Mouse (Mus musculus) layer of hippocampus, adult 18-20 months (tissue): ENCODE measurements at regions not wholly inside any gene's neighbourhood (a gene's known extent, or its start where the extent isn't known, plus 50 kb on each side); places are given as distances from the start of the nearest gene placed in this dataset.

Experiments
- DNase-seq, 2 experiments: peaks; one replicate each; pipeline ENCODE4 v3.0.0; 2022; ENCODE audit warnings: low spot score in 2 of 2

DNA sequence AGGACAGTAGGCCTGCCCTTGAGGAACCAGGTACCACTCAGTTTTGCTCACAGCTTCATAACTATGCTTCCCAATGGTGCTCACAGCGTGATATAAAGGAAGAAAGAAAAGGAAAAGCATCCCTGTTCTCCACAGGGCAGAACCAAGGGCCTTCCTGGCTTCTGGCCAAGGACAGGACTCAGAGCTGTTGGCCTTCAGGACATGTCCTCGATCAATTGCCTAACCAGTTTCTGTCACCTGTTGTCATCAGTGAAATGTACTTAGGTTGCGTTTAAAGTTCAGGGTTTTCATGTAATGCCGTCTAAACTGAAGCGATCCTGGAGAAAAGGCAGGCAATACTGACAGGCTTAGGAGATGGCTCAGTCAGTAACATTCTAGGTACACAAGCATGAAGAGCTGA lies 232.9 kb downstream of the Csl start:
- no peak for DNase-seq

DNA sequence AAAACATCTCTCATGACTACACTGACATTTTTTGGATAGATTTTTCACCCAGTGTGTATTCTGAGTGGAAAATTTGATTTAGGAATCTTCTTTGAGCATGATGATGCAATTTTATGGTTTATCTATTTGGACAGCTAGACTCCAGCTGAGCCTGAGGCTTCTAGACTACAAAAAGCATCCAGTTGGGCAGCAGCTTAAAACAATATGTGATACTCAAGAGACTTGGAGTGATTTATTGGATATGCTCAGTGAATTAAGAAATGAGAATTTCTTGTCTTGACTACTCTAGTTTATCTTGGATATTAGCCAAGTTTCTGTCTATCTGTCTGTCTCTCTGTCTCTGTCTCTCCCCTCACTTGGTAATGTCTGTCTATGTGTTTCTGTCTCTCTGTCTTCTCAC lies 228.4 kb downstream of the Csl start:
- no peak for DNase-seq

DNA sequence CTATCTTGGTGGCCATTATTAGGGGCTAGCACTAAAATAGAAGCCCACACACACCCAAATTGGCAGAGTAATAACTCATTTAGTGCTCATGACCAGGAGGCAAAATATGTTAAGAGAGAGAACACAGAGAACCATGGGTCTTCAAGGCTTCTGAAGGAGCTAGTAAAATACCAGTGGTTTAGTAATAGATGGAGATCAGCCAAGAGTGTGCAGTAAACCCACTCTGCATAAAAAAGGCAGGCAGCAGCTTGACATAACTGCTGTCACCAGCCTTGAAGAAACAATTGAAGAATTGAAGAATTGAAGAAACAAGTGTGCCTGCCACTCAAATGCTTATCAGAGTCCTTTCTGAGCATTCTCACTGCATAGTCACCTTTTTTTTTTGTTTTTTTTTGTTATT lies 227.9 kb downstream of the Csl start:
- DNase-seq: peak in 1 of 2 experiments; percentile 22

DNA sequence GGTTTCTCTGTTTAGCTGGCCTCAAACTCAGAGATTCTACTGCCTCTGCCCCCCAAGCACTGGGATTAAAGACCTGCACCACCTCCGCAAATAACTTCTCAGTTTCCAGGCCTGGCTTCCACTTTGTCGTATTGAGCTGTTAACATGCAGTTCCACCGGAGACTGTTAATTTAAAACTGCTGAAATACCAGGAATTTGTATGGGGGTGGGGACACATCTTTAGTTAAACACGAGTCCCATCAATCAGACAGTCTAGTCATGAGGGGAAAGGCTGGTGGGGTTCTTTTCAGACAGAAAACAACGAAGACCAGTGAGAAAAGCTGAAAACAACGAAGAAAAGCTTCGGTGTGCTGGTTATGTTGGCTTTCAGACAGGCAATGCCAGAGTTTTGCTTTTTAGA lies 227.5 kb downstream of the Csl start:
- DNase-seq: no peak

DNA sequence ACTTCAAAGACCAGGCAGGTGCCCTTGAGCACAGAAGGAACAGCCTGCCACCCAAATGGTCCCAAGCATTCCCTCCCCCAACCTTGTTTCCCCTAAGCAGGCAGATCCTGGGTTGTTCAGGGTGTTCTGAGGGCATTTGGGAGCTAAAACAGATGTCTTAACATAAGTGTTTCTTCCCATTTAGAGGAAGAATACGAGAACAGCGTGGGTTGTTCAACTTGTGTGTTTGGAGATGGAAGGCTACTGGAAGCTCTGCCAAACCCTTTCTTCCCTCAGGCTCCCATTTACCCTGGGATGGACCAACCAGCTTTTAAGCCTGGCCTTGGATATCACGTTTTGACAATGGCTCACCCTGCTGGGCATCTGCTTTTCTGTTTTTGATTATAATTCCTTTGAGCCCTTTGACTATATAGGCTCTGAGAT lies 226.8 kb downstream of the Csl start:
- DNase-seq: peak in 1 of 2 experiments; percentile 66

DNA sequence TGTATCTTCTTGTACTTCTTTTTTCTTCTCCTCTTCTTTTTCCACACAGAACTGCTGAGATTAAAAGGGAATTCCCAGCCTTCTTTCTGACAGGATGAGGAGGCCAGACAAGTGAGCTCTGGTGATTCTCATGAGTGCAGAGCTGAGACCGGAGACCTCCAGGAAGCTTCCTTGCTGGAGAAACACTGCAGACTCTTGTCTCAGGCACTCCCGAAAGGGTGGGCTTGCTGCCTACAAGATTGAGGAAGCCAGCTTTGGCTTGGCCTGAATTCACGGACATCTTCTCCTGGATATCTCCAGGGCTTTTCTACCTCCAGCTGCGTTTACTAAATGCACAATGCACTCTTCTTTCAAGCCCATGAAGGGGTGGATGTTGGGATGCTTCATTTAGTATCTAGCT lies 226.0 kb downstream of the Csl start:
- no peak for DNase-seq

DNA sequence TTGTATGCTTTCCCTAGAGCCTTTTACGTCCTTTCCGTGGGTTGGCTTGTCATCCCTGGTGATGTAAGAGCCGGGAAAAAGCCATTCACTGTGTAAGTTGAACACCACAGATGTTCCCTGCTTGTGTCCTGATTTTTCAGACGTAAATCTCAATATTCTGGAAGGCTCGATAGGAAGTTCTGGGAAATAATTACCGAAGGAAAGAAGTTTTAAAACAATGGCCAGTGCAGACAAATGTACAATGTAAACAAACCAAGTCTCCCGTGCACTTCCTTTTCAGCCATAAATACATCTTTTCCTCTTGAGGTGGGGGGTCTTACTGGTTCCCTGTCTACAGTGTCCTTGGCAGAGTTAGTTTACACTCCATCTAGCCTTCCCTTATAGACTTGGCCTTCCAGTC lies 225.2 kb downstream of the Csl start:
- DNase-seq: no peak

DNA sequence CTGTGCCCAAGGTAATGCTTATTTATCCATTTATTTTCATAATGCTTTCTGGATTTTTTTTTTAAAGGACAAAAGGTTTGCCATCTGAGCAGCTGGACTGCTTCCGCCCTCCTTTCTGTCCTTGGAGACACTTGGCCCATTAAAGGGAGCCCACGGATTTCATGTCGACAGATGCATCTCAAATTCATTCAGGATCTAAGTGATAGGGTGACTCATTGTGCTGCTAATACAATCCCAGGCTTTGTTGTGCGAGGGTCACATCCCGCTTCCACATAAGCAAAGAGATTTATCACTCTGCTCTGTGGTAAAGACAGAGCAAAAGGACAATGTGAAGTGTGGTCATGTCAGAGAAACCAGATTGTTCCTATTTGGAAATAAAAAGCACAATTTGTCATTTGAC lies 220.8 kb downstream of the Csl start:
- DNase-seq: no peak

DNA sequence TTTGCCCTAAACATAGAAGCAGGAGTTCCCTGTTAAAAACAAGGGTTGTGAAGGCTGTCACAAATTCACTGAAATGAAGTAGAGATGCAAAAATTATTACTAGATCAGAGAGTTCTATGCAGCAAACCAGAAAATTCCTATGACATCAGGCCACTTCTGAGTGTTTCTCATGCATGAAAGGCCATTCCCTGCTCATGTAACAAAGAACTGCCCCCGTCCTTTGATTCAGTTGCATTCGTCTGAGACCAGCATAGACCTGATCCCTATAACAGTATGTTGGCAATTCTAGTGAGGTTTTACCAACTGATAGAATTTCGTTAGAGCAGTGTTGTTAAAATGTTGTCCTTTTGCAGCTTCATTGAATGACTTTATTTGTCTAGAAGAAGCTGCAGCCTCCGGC lies 207.1 kb downstream of the Csl start:
- DNase-seq: no peak

DNA sequence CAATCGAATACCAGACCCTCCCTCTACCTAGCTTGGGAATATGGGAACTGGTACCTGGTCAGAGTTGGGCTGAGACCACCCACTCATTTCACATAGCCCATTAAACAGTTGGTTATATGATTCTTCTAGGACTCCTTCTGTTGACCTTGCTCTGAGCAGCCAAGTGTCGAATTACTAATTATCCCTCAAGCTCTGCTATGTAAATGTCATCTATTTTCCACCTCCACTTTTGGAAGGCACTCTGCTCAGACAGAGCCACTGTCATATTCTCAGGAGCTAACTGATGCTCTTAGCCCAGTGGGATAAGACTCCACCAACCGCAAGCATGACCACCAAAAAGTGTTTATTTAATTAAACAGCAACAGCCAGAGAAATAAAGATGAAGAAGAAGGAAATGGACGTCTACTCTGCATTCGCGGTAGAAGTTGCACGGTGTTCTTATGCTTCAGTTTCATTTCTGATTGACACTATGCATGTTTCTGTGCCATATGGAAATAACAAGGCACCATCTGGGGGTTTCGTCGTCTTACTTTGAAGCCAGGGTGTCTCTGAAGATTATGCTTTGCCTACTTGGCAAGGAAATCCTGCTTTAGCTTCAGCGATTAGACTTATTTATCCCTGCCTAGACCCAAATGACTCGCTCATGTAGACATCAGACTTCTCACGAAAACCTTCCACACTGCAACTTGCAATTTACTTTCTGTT lies 206.5 kb downstream of the Csl start:
- peak; percentile 62 to 86 for DNase-seq

DNA sequence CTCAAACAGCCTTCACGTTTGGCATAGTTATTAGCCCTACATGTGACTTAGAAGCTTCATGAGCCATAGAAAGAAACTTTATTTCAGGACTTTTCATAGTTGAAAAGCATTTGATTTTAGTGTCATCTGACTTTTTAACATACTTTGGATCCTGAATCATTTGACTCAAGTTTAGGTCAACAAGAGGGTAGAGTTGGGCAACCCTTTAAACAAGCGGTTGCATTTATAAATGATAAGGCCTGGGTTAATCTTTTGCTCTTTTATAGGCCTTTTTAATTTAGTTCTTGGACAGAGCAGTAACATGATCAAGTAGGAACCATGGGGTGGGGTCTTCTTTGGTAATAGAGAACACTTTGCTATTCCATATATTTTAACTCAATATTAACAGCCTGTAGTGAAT lies 204.4 kb downstream of the Csl start:
- DNase-seq: no peak

DNA sequence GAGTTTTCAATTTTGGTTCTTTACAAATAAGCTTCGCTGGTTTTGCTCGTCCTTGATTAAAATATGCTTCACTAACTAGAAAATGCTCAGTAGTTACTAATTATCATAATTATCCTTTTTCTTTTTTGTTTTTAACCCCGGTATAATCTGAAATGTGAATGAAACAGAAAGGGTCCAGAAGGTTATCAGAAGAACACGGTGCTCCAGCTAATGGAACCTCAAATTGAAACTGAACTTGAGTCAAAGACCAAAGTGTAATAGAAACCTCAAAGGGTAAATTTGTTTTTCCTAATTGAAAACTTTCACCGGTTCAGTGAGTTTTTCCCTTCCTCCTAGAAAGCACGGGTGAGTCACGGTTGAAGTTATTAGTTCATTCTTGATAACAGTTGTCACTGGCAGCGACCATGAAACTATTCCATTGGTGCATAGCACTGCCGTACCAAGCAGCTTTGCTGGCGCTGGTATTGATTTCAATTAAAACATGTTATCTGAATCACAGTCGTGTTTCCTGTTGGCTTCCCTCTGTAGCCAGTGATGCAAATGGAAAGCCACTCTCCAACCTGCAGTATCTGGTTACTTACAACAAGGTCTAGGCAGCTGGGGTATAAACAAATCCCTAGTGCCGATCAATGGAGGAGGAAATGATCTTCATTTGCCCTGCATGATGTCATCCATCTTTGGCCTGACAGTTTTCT lies 203.7 kb downstream of the Csl start:
- DNase-seq: no peak

DNA sequence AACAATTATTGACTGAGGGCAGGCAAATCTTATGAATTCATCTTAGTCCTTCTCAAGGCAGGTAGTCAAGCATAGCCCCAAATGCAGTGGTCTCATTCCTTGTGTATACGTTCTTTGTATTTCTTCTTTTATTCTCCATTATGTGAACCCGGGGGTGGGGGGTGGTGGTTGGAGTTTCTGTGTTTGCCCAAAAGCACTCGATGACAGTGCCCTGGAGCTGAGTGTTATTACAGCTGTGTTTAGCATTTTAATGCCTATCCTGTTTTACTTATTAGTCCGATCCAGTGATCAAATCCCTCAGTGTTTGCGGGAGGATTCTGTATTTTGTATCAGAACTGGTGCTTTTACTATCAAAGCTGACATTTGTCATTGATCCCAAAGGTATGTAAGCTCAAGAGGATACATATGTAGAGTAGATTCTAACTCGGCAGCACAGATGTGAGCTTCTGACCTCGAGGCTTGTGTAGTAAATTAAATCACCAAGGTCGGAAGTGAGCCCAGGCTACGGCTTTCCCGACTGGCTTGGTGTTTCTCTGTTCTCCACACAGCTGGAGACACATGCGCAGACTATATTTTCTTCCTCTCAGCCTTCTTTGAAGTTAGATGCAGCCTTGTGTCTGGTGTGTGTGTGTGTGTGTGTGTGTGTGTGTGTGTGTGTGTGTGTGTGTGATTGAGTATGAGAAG lies 203.0 kb downstream of the Csl start:
- no peak for DNase-seq

DNA sequence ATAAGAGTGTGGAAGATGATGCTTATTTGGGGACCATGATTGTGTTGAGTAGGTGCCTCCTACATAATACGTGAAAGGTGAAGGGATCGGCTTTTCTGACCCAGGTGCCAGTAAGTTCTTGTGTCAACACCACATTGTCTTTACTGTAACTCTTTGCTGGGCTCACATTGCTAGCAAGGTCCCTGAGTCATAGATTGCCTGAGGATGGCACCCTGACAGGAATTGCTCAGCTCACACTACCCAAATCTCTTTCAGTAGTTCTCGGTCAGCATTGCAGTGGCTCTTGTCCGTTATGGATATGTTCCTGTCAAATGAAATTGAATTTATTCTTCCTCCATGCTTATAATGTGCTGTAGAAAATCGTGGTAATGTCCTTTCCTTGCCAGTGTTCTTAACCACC lies 200.8 kb downstream of the Csl start:
- no peak for DNase-seq

DNA sequence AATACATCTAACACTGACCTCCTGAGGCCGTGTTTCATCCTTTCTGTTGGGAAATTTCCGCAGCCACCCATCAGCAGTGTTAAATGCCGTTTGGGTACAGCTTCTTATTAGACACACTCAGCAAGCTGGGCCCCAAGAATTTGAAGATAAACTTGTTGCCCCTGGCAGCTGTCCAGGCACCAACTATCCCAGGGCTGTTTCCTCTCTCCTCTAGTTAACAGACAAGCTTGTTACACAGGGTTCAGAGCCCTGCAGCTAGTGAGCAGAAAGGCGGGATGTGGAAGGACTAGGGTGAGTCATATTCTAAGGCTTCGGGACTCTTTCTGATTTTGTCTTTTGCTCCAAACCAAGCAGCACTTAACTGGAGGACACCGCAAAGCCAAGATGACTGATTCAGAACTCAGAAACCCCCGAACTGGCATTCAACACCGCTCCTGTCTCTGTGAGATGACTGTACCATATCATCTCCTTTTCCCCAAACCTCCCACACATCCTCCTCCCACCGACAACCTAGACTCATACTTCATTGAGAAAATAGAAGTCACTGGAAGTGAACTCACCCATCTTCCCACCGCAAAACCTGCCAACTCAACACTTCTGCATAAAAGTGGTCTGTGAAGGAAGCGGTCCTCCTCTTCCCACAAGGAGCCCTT lies 198.2 kb downstream of the Csl start:
- DNase-seq: no peak

DNA sequence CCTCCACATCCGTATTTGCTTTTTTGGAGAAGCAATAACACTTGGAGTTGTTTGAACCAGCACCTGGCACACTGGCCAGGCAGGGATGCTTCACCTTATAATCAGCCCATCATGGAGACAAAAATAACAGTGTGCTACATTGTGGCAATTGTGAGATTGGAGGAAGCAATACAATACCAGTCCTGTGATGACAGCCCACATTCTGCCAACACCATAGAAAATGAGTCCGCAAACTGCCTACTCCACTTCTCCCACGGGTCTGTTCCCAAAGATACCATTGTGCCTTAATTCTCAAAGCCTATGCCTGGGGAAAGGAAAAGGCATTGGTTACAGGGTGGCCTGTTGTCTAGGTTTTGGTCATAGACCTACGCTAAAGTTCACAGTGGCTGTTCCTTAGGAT lies 194.9 kb downstream of the Csl start:
- DNase-seq: no peak

DNA sequence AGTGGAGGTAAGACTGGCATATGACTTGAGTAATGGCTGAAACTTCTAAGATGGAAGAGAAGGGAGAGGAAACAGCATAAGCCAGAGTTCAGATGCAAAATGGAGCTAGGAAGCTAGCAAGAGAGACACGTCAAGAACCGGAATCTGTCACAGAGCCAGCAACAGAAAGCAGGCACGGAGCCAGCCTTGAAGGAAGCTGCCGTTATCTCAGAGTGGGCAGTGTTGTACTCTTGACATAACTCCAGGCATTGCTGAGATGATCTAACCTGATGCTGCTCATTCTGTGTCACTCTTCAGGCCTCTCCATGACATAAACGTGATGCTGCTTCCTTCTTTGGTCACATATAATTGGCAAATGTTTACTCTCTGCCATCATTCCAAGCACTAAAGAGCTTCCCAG lies 191.0 kb downstream of the Csl start:
- DNase-seq: no peak

DNA sequence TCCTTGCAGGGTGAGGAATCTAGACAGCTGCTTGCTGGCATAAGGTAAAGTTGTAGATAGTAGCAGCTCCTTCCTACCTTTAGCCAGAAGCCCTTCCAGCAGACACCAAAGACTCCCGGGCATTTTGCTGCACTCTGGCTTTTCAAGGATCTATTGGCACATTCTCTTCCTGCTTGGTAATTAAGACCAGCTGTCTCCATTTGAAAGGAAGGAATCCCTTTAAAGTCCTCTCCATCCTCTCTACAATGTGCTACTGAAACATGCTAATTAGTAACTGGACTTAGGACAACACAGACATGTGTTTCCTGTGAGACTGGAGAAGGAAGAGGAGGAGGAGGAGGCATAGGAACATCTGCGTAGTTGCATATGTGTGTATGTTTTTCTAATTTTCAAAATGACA lies 189.3 kb downstream of the Csl start:
- DNase-seq: peak in 1 of 2 experiments; percentile 40

DNA sequence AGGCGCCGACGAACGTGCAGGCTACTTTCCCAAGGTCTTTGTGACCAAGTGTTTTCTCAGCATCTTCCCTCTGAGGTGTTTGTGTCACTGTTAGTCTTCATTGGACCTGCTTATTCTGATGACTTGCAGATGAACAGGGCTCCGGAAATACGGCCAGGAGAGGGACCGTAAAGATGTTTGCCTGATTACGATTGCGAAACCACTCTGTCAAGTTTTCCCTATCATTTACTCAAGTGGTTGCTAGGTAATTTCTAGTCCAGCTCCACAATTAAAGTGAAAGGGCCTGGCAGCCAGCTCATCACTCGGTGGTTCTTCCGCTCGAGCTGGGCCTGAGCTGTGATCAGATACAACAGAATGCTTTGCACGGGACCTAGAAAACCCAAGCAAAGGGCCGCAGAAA lies 185.5 kb downstream of the Csl start:
- DNase-seq: no peak

DNA sequence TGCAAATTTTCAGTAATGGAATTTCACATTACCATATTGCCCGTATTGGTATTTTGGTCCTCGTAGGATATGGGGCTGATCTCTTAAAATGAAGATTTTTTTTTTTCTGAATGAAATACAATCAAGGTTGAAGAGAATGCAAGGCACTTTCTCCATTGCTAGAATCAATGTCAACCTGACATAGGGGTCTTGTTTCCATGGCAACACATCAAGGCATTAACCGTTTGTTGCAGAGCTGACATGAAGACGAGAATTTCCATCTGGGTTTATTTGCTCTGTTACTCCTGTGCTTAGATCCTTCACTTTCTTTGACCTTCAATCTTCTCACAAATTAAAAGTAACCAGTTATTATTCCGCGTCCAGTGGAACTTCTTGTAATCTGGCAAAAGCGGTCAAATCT lies 184.2 kb downstream of the Csl start:
- no peak for DNase-seq

DNA sequence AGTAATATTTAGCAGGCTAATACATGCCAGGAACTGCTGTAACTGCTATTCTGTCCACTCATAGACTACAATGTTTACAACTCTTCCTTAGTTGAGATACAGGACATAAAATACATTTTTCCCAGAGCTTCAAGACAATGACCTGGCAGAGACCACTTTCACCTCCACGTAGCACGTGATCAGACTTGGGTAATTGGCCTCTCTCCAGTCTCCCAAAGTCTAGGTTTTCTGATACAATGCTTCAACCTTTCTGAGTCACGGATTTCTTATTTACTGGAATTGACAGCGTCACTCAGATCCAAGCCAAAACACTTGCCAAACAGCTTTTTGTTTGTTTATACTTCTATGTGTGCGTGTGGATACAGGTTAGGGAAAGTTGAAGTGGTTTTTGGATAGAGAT lies 183.2 kb downstream of the Csl start:
- no peak for DNase-seq

DNA sequence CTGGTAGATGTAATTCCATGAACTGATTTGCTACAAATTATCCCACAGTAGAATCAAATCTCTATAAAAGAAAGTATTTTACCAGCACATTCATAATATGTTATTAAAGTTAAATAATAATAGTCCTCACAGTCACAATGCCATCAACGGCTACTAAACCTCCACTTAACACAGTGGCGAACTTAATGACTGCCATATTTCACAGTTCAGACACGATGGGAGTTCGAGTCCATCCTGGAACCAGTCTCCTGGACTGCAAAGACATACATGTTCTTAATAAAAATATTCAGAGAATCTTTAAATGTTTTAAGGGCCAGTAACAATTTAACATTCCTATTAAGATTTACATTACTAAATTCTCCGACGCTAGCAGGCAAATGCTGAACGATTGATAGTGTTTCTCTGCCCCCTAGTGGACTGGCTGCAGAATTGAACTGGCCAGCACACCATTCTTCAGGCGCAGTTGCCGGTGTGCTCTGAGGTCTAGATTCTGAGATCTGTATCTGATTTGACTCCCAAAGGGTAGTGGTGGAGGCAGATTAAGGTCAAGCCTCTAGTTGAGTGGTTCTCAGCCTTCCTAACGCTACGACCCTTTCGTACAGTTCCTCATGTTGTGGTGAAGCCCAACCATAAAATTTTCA lies 182.3 kb downstream of the Csl start:
- peak; percentile 36 to 60 for DNase-seq
